Mouse (Mus musculus) cortical plate, adult 2 months (tissue): ENCODE measurements around the gene Abcc1. TPM values are rescaled to one million over a fixed set of nuclear protein-coding genes. Genes with fewer than 3 reads are reported as not detected.
A peak's percentile ranks its signal among the peaks of the same experiment; 100 is the strongest.

ENCODE experiments used
- H3K27ac ChIP-seq: fragments of 200-500 bp; 2 replicates; pipeline ENCODE4 v1.5.1; 2012; ENCODE audit warnings: low read length, control low read depth, inconsistent platforms; ENCODE audit not compliant: insufficient read depth
- H3K4me1 ChIP-seq: fragments of 200-500 bp; 2 replicates; pipeline ENCODE4 v1.6.1; 2011; ENCODE audit warnings: low read length; ENCODE audit not compliant: control insufficient read depth, insufficient read depth
- H3K4me3 ChIP-seq: fragments of 200-500 bp; 2 replicates; pipeline ENCODE4 v1.5.1; 2011; ENCODE audit warnings: mild to moderate bottlenecking, low read length, control low read depth; ENCODE audit not compliant: insufficient read depth
- CTCF ChIP-seq: fragments of 200-500 bp; IDR thresholded peaks from 2 replicates; pipeline ENCODE4 v1.5.1; 2011; ENCODE audit warnings: mild to moderate bottlenecking, control low read depth, low read length; ENCODE audit not compliant: insufficient read depth; ENCODE audit errors: extremely low read depth
- POLR2A ChIP-seq: fragments of 200-500 bp; IDR thresholded peaks from 2 replicates; pipeline ENCODE4 v1.6.1; 2011; ENCODE audit warnings: mild to moderate bottlenecking, low read length, control low read depth; ENCODE audit not compliant: insufficient read depth; ENCODE audit errors: extremely low read depth
- polyA plus RNA-seq: library from polyadenylated mRNA; depleted of rRNA; stranded (reverse); fragments of >200 nt; gene quantifications from 2 replicates; pipeline ENCODE4 v1.2.3, GENCODE M21; 2012

Gene Abcc1
- polyA plus RNA-seq, 1 experiment, result 13.1 TPM

DNA sequence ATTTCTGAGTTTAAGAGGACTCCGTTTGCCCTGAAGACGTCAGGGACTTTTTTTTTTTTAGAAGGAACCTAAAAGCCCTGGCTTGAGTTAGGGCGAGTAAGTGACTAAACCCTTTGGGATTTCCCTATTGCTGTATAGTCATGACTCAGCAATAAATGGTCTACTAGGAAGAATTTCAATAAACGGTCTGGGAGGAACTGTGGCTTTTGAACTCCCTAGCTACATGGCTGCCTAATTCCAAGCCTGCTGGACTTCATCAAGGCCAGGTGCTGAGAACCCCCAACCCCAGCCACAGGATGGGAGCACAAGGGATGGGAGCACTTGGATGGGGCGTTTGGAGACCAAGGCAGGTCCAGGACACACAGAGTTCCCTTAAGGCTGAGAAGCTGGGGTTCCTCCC is 8.7 kb upstream of the Abcc1 start:
- TF ChIP-seq POLR2A (no peak), CTCF (no peak)
- no peak overlapping the region for H3K4me3 ChIP-seq
- no peaks in the 10 kb centered on the region for H3K4me1 ChIP-seq
- H3K27ac ChIP-seq, result no peak overlapping the region

GRCm38 (mm10) chr16:14357859-14358258 is 3.5 kb upstream of the Abcc1 start:
- TF ChIP-seq POLR2A, result no peak
- TF ChIP-seq CTCF, result no peak
- Histone ChIP-seq H3K4me3 (no peak overlapping the region), H3K27ac (no peak overlapping the region), H3K4me1 (no peaks in the 10 kb centered on the region; the same call in 1 of the 2 replicates)

DNA sequence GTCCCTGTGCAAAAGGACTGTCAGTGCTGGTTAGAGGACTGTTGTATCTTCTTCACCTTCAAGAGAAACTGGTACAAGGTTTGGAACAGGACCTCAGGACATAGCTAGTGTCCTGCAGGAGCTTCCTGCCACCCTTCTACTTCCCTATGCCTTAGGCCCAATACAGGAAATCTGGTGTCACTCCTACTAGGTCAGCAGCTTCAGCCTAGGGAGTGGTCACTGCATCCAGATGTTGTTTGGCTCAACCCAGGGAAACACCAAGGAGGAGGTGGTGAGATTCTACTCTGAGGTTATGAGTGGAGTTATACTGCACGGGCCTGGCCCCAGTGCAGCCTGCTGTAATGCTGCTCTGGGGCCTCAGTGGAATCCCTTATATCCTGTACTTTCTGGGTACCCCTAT is 2.8 kb upstream of the Abcc1 start:
- H3K4me1 ChIP-seq, result no peaks in the 10 kb centered on the region; the same call in 1 of the 2 replicates
- H3K4me3 ChIP-seq, result no peak overlapping the region
- H3K27ac ChIP-seq, result no peak overlapping the region
- TF ChIP-seq CTCF (no peak), POLR2A (no peak)

DNA sequence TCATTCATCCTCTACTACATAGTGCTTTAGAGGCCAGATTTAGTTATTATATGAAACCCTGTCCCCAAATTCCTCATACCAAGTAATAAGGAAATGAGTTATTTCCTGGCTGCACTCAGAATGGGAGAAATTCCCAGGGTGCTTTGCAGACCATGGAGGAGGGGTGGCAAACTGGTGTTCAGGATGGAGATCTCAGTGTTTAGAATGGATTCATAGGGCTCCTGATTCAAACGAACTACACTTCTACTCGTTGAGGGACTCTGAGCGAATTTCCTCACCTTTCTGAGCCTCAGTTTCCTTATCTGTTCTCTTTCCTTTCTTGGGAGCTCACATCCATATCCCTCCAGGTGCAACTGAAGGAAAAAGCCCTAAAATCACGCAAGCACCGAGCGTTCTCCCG is 427 bp upstream of the Abcc1 start:
- Histone ChIP-seq H3K27ac (peak overlapping the region; percentile 98; the same call in 1 of the 2 replicates), H3K4me1 (no peaks in the 10 kb centered on the region; the same call in 1 of the 2 replicates), H3K4me3 (peak overlapping the region; percentile 92)
- no peak for TF ChIP-seq POLR2A

DNA sequence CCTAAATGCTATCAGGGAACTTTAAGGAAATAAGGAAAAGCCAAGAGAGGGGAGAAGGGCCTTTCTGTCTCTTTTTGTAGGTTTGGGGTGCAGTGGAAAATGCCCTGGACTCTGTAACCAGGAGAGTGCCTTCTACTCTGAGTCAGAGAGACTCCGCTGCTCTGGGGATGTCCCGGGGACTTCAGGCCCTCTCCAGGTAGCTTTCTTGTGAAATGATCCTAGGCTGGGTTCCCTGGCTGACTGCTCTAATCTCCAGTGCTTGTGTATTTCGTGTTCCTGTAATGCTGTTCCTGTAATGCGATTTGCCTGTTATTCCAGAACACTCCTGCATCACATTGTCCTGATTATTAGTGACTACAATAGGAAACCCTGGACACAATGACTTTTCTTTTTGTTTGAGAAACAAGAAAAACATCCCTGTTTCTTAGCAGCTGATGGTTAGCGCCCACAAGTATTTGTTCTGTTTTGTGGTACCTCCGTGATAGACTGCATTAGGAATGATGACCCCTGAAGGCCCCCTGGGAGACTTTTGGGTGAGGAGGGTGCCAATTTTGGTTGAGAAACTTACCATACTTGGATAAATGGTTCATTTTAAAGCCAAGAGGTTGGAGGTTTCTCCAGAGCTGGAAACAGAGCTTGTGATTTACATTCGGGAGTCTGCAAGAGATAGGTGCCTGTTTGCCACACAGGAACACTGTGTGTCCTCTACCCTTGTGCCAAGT is 902 bp downstream of the Abcc1 start:
- Histone ChIP-seq H3K27ac (no peak overlapping the region), H3K4me1 (no peaks in the 10 kb centered on the region; the same call in 1 of the 2 replicates), H3K4me3 (peak overlapping the region; percentile 92)
- TF ChIP-seq POLR2A (no peak), CTCF (no peak)

- TF ChIP-seq CTCF (no peak), POLR2A (no peak)
- no peak overlapping the region for H3K27ac ChIP-seq
- H3K4me1 ChIP-seq, result no peaks in the 10 kb centered on the region; the same call in 1 of the 2 replicates
- H3K4me3 ChIP-seq, result no peak overlapping the region
Observed at GRCm38 (mm10) chr16:14363496-14363895, 2.1 kb downstream of the Abcc1 start.

- TF ChIP-seq CTCF, result no peak
- TF ChIP-seq POLR2A, result no peak
- H3K4me3 ChIP-seq, result no peak overlapping the region
- H3K27ac ChIP-seq, result no peak overlapping the region
- H3K4me1 ChIP-seq, result no peaks in the 10 kb centered on the region; the same call in 1 of the 2 replicates
Observed at GRCm38 (mm10) chr16:14364066-14364465, 2.7 kb downstream of the Abcc1 start.

DNA sequence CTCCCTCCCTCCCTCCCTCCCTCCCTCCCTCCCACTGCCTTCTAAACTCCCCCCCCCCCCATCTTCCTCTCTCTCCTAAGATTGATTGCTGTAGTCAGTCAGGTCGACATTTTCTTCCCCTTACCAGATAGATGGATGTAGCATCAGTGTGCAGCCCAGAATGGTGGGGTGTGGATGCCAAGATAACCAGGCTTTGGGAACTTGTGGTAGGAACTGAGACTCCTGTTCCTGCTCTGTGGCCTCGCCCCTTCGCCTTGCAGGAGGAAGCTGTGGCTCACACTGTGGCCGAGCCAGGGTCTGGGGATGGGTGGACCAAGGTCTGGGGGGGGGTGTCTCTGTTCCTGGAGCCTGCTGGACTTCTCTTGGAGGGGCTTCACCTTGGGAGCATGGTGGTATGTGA is 4.1 kb downstream of the Abcc1 start:
- Histone ChIP-seq H3K4me1 (no peaks in the 10 kb centered on the region; the same call in 1 of the 2 replicates), H3K4me3 (no peak overlapping the region), H3K27ac (no peak overlapping the region)
- TF ChIP-seq POLR2A, result no peak
- TF ChIP-seq CTCF, result no peak

DNA sequence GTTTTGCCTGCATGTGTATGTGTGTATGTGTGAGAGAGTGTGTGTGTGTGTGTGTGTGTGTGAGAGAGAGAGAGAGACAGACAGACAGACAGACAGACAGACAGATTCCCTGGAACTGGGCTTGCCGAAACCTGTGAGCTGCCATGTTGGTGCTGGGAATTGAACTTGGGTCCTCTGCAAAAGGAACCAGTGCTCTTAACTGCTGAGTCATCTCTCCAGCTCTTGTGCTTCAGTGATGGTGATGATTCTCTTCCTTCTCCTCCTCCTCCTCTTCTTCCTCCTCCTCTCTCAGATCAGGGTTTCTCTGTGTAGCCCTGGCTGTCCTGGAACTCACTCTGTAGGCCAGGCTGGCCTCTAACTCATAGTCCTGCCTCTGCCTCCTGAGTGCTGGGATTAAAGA is 4.7 kb downstream of the Abcc1 start:
- Histone ChIP-seq H3K27ac (no peak overlapping the region), H3K4me3 (no peak overlapping the region), H3K4me1 (no peaks in the 10 kb centered on the region; the same call in 1 of the 2 replicates)
- no peak for TF ChIP-seq CTCF
- TF ChIP-seq POLR2A, result no peak

DNA sequence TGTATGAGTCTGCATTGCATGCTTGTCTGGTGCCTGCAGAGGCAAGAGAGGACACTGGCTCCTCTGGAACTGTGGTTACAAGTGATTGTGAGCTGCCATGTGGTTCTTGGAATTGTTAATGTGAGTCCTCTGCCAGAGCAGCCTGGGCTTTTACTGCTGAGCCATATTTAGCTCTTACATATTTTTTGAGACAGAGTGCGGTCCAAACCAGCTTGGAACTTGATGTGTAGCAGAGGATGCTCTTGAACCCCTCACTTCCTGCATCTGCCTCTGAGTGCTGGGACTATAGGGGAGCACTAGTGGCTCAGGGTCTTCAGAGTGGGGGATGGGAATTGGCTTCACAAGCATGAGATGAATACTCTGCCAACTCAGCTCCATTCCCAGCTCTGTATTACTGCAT is 10.0 kb downstream of the Abcc1 start:
- H3K27ac ChIP-seq, result no peak overlapping the region
- no peak overlapping the region for H3K4me3 ChIP-seq
- TF ChIP-seq CTCF, result no peak
- TF ChIP-seq POLR2A, result no peak
- peaks cover 9% of the 10 kb centered on the region for H3K4me1 ChIP-seq
